ENCODE assay signal across 18 mouse cellular contexts in the genomic region with DNA sequence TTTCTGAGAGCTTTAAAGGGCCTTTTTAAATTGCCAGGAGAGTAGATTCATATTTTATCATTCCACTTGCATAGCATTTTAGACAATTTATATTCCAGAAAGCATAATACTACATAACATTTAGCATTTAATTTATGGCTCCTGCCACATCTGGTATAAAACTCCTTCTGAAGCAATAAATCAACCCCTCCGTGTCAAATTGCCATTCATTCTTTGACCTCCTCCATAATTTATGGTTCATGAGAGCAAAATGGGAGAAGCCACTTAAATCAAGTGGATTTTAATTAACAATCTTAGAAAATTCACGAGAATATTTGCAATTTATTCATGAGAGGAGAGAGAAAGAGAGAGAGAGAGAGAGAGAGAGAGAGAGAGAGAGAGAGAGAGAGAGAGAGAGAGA.
DNase-seq lines count a peak whose midpoint lies in the region; ATAC-seq lines count a peak whose summit lies in the region.
"Had no signal": no experiment of that assay in that cellular context is flagged by ENCODE, and none has a peak within 500 bp of the region (broad histone marks: within the 10 kb centered on the region; RNA-seq: fewer than 3 reads in every experiment).

No protein-coding gene starts in this region.

- H3K27me3 ChIP-seq in forebrain, embryonic 12.5 days = 0 out of 2 replicates have a peak, but pooled peaks cover 5% of the 10 kb centered on the region
- H3K27me3 ChIP-seq in hindbrain, embryonic 13.5 days = no peaks in the 10 kb centered on the region
- H3K27me3 ChIP-seq in midbrain, embryonic 13.5 days = no peaks in the 10 kb centered on the region
- H3K27me3 ChIP-seq in intestine, embryonic 15.5 days (replicated peaks) = no peaks in the 10 kb centered on the region
- H3K27me3 ChIP-seq: liver, embryonic 12.5 days; lung, embryonic 15.5 days; Patski had no signal

- H3K4me1 ChIP-seq in forebrain, embryonic 12.5 days = peaks cover 35% of the 10 kb centered on the region
- peaks cover 30% of the 10 kb centered on the region for H3K4me1 ChIP-seq in hindbrain, embryonic 13.5 days (replicated peaks)
- H3K4me1 ChIP-seq in midbrain, embryonic 13.5 days (replicated peaks) = peaks cover 26% of the 10 kb centered on the region
- H3K4me1 ChIP-seq in intestine, embryonic 15.5 days (replicated peaks) = no peaks in the 10 kb centered on the region
- H3K4me1 ChIP-seq: liver, embryonic 12.5 days; lung, embryonic 15.5 days had no signal

- H3K36me3 ChIP-seq in forebrain, embryonic 12.5 days (replicated peaks) = no peaks in the 10 kb centered on the region
- H3K36me3 ChIP-seq in hindbrain, embryonic 13.5 days = no peaks in the 10 kb centered on the region
- no peaks in the 10 kb centered on the region for H3K36me3 ChIP-seq in midbrain, embryonic 13.5 days
- H3K36me3 ChIP-seq in intestine, embryonic 15.5 days = no peaks in the 10 kb centered on the region
- H3K36me3 ChIP-seq: liver, embryonic 12.5 days; lung, embryonic 15.5 days had no signal

- intact Hi-C loops in left cerebral cortex, postnatal 10 days (cut with DNase I) = no loop called here

- WGBS in forebrain, embryonic 12.5 days = 12% methylated on average over 2 of the region's 2 CpGs
- 11% methylated on average over 2 of the region's 2 CpGs for WGBS in hindbrain, embryonic 13.5 days
- 6% methylated on average over 2 of the region's 2 CpGs for WGBS in midbrain, embryonic 13.5 days
- WGBS in intestine, embryonic 15.5 days = 30% methylated on average over 2 of the region's 2 CpGs

- H3K27ac ChIP-seq in forebrain, embryonic 12.5 days = peak overlapping the region; percentile 72
- peak overlapping the region; percentile 72 for H3K27ac ChIP-seq in hindbrain, embryonic 13.5 days
- H3K27ac ChIP-seq in midbrain, embryonic 13.5 days = peak overlapping the region; percentile 83
- no peak overlapping the region for H3K27ac ChIP-seq in intestine, embryonic 15.5 days
- H3K27ac ChIP-seq: gastrocnemius, adult 2 months; liver, embryonic 12.5 days; lung, embryonic 15.5 days had no signal

- H3K9me3 ChIP-seq in forebrain, embryonic 12.5 days = no peaks in the 10 kb centered on the region
- H3K9me3 ChIP-seq in hindbrain, embryonic 13.5 days = no peaks in the 10 kb centered on the region
- H3K9me3 ChIP-seq in midbrain, embryonic 13.5 days = no peaks in the 10 kb centered on the region
- H3K9me3 ChIP-seq in intestine, embryonic 15.5 days = no peaks in the 10 kb centered on the region
- H3K9me3 ChIP-seq: liver, embryonic 12.5 days; lung, embryonic 15.5 days had no signal

- no peak overlapping the region for H3K4me2 ChIP-seq in forebrain, embryonic 12.5 days
- no peak overlapping the region for H3K4me2 ChIP-seq in hindbrain, embryonic 13.5 days
- H3K4me2 ChIP-seq in midbrain, embryonic 13.5 days (replicated peaks) = no peak overlapping the region
- no peak overlapping the region for H3K4me2 ChIP-seq in intestine, embryonic 15.5 days (replicated peaks)
- H3K4me2 ChIP-seq: liver, embryonic 12.5 days; lung, embryonic 15.5 days had no signal

- no peak for ATAC-seq in forebrain, embryonic 12.5 days (ENCODE audit: low FRiP score)
- no peak for ATAC-seq in hindbrain, embryonic 13.5 days (ENCODE audit: low FRiP score)
- ATAC-seq in midbrain, embryonic 13.5 days = no peak
- no peak for ATAC-seq in intestine, embryonic 15.5 days
- ATAC-seq: liver, embryonic 12.5 days; Patski had no signal

- DNase-seq in embryo, embryonic 10.5 days (ENCODE audit: low spot score) = peak; percentile 67
- no peak for DNase-seq in layer of hippocampus, adult 8-10 months (ENCODE audit: low spot score in 2 of 2)
- DNase-seq in left cerebral cortex, postnatal 10 days (ENCODE audit: extremely low spot score in 1 of 2, low spot score in 2 of 2) = no peak
- no peak for DNase-seq in layer of hippocampus, adult 11-12 months (ENCODE audit: low spot score)
- DNase-seq: B cell, adult 2 months; cerebellum, adult 2 months; gastrocnemius, adult 2 months; heart, adult 18-20 months; layer of hippocampus, adult 9-11 months; left cerebral cortex, postnatal 4 days; thymus, adult 2 months had no signal

- H3K4me3 ChIP-seq in forebrain, embryonic 12.5 days (replicated peaks) = no peak overlapping the region
- no peak overlapping the region for H3K4me3 ChIP-seq in hindbrain, embryonic 13.5 days
- H3K4me3 ChIP-seq in midbrain, embryonic 13.5 days (replicated peaks) = no peak overlapping the region
- no peak overlapping the region for H3K4me3 ChIP-seq in intestine, embryonic 15.5 days (replicated peaks)
- H3K4me3 ChIP-seq: gastrocnemius, adult 2 months; liver, embryonic 12.5 days; lung, embryonic 15.5 days had no signal

- H3K9ac ChIP-seq in forebrain, embryonic 12.5 days = no peak overlapping the region
- no peak overlapping the region for H3K9ac ChIP-seq in hindbrain, embryonic 13.5 days
- H3K9ac ChIP-seq in midbrain, embryonic 13.5 days (replicated peaks) = no peak overlapping the region
- H3K9ac ChIP-seq in intestine, embryonic 15.5 days = no peak overlapping the region
- H3K9ac ChIP-seq: liver, embryonic 12.5 days; lung, embryonic 15.5 days had no signal
